Mouse (Mus musculus) neural tube, embryonic 12.5 days (tissue): Measurements from ENCODE around the gene Cdk2ap1. TPM values are rescaled to one million over a fixed set of nuclear protein-coding genes. Genes with fewer than 3 reads are reported as not detected.
"Not testable (repeated sequence)": the region's sequence is repeated elsewhere in the genome, so short reads cannot be mapped to it uniquely, and the experiment has no call there.

Experiments
- ATAC-seq: fragments of 200-750 bp; cut with Nextera tagmentation; 2 replicates; pipeline ENCODE4 v1.8.0; 2017; ENCODE audit warnings: low read depth, mild to moderate bottlenecking, moderate TSS enrichment, moderate library complexity; ENCODE audit not compliant: low FRiP score
- H3K27ac ChIP-seq: fragments of 300-500 bp; sonication (generic); 2 replicates; pipeline ENCODE4 v1.5.1; 2016
- H3K27me3 ChIP-seq: fragments of 300-500 bp; sonication (generic); replicated peaks from 2 replicates; pipeline ENCODE4 v1.6.1; 2016; ENCODE audit warnings: mild to moderate bottlenecking
- H3K36me3 ChIP-seq: fragments of 300-500 bp; sonication (generic); 2 replicates; pipeline ENCODE4 v1.6.1; 2016; ENCODE audit warnings: mild to moderate bottlenecking
- H3K4me1 ChIP-seq: fragments of 300-500 bp; sonication (generic); 2 replicates; pipeline ENCODE4 v1.6.1; 2016
- H3K4me2 ChIP-seq: fragments of 300-500 bp; sonication (generic); replicated peaks from 2 replicates; pipeline ENCODE4 v1.6.1; 2016; ENCODE audit warnings: mild to moderate bottlenecking
- H3K4me3 ChIP-seq: fragments of 300-500 bp; sonication (generic); 2 replicates; pipeline ENCODE4 v1.5.1; 2016
- H3K9ac ChIP-seq: fragments of 300-500 bp; sonication (generic); 2 replicates; pipeline ENCODE4 v1.6.1; 2016; ENCODE audit warnings: mild to moderate bottlenecking
- H3K9me3 ChIP-seq: fragments of 300-500 bp; sonication (generic); 2 replicates; pipeline ENCODE4 v1.6.1; 2016; ENCODE audit warnings: mild to moderate bottlenecking
- WGBS: fragments of 180-500 bp; shearing (Covaris S2); methylation state at CpG from one replicate; pipeline ENCODE4 v1.1.7; 2016; 5-methylcytosine and 5-hydroxymethylcytosine counted together
- polyA plus RNA-seq: library from polyadenylated mRNA; unstranded; fragments of >200 nt; fragmentation: Nextera tagmentation; extraction: Ambion mirVana; gene quantifications from 2 replicates; pipeline ENCODE4 v1.2.1, GENCODE M21; 2016

The Cdk2ap1 gene
- polyA plus RNA-seq, 1 experiment from 2014 or later, result 314 TPM

DNA sequence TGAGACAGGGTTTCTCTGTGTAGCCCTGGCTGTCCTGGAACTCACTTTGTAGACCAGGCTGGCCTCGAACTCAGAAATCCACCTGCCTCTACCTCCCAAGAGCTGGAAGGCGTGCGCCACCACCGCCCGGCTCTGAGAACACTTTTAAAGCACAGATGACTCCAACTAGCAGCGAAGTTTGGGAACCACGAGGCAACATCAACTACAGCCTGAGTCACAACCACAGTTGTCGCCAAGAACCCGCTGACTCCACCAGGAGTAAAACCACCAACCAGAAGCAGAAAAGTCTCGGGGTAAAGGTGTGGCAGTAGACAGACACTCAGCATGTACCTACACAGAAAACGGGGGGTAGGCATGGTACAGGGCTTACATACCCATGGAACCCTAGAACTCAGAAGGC is 52.8 kb downstream of the Cdk2ap1 start:
- 96% methylated on average over 11 of the region's 11 CpGs for WGBS
- H3K36me3 ChIP-seq, result peaks cover 83% of the 10 kb centered on the region

DNA sequence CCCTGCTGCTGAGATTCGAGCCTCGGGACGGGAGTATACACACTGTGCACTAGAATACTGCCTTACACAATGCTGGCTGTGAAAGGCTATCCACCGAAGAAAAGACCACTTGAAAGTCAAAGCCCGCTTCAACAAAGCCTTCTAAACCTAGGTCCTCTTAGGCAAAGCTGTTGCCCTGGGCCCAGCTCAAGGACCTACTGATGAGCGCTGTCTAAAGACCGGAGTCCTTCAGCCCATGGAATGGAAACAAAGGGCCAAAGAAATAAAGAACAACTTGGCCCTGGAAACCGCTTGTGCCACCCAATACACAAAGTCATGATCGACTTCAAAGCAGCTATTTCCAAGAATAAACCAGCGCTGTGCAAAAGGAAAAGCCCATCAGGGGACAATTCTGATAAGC is 53.7 kb downstream of the Cdk2ap1 start:
- no peak overlapping the region for H3K9ac ChIP-seq
- WGBS, result 87% methylated on average over 10 of the region's 10 CpGs
- ATAC-seq, result no peak
- no peaks in the 10 kb centered on the region for H3K27me3 ChIP-seq
- peaks cover 77% of the 10 kb centered on the region for H3K36me3 ChIP-seq
- no peak overlapping the region for H3K4me2 ChIP-seq
- no peak overlapping the region for H3K27ac ChIP-seq
- H3K4me1 ChIP-seq, result no peaks in the 10 kb centered on the region
- no peak overlapping the region for H3K4me3 ChIP-seq
- H3K9me3 ChIP-seq, result no peaks in the 10 kb centered on the region

More for the DNA sequence above, 52.8 kb downstream of the Cdk2ap1 start:
- H3K4me2 ChIP-seq, result no peak overlapping the region
- no peaks in the 10 kb centered on the region for H3K27me3 ChIP-seq
- H3K4me1 ChIP-seq, result no peaks in the 10 kb centered on the region
- no peak for ATAC-seq
- no peak overlapping the region for H3K27ac ChIP-seq
- H3K9me3 ChIP-seq, result no peaks in the 10 kb centered on the region
- no peak overlapping the region for H3K9ac ChIP-seq
- no peak overlapping the region for H3K4me3 ChIP-seq

- ATAC-seq, H3K9ac ChIP-seq, H3K9me3 ChIP-seq, H3K4me1 ChIP-seq, H3K4me2 ChIP-seq, H3K27ac ChIP-seq, H3K27me3 ChIP-seq, H3K4me3 ChIP-seq: not testable (repeated sequence)
- 96% methylated on average over 6 of the region's 6 CpGs for WGBS
- peaks cover 68% of the 10 kb centered on the region for H3K36me3 ChIP-seq
Measured at GRCm38 (mm10) chr5:124302853-124303252, 60.0 kb downstream of the Cdk2ap1 start.

GRCm38 (mm10) chr5:124300132-124300531 is 62.8 kb downstream of the Cdk2ap1 start:
- Histone ChIP-seq H3K27ac (no peak overlapping the region), H3K9me3 (no peaks in the 10 kb centered on the region), H3K4me2 (no peak overlapping the region), H3K9ac (no peak overlapping the region), H3K4me3 (no peak overlapping the region), H3K36me3 (peaks cover 68% of the 10 kb centered on the region), H3K27me3 (no peaks in the 10 kb centered on the region), H3K4me1 (no peaks in the 10 kb centered on the region)
- WGBS, result 80% methylated on average over 4 of the region's 4 CpGs
- no peak for ATAC-seq

GRCm38 (mm10) chr5:124299307-124299706 is 63.6 kb downstream of the Cdk2ap1 start:
- peaks cover 70% of the 10 kb centered on the region for H3K36me3 ChIP-seq

GRCm38 (mm10) chr5:124296475-124296874 is 66.4 kb downstream of the Cdk2ap1 start:
- 96% methylated on average over 4 of the region's 4 CpGs for whole genome bisulfite sequencing
- Histone ChIP-seq H3K9me3 (no peaks in the 10 kb centered on the region), H3K4me1 (no peaks in the 10 kb centered on the region), H3K4me3 (no peak overlapping the region), H3K27ac (no peak overlapping the region), H3K27me3 (no peaks in the 10 kb centered on the region), H3K9ac (no peak overlapping the region), H3K4me2 (no peak overlapping the region), H3K36me3 (peaks cover 79% of the 10 kb centered on the region)
- no peak for ATAC-seq

More at GRCm38 (mm10) chr5:124299307-124299706, 63.6 kb downstream of the Cdk2ap1 start:
- not testable (repeated sequence) for H3K9ac ChIP-seq, H3K4me1 ChIP-seq, H3K4me3 ChIP-seq, ATAC-seq, H3K9me3 ChIP-seq, H3K27ac ChIP-seq, H3K4me2 ChIP-seq, H3K27me3 ChIP-seq
- WGBS, result 71% methylated on average over 4 of the region's 4 CpGs

Other genes starting within 250 kb of the Cdk2ap1 start
- gene Arl6ip4, start 247.0 kb downstream of the Cdk2ap1 start, polyA plus RNA-seq, result 93.1 and 98.9 TPM in 2 replicates
- gene Pitpnm2, start 113.3 kb downstream of the Cdk2ap1 start, polyA plus RNA-seq, result 6.3 and 7.4 TPM in 2 replicates
- 17.9 and 18.8 TPM in 2 replicates for gene Mphosph9, start 35.1 kb downstream of the Cdk2ap1 start, polyA plus RNA-seq
- 21.2 and 22.9 TPM in 2 replicates for gene 2810006K23Rik, start 35.0 kb downstream of the Cdk2ap1 start, polyA plus RNA-seq
- gene Sbno1, start 62.9 kb upstream of the Cdk2ap1 start, polyA plus RNA-seq, result 108 and 119 TPM in 2 replicates
- 67.2 and 81.3 TPM in 2 replicates for gene Kmt5a, start 76.8 kb upstream of the Cdk2ap1 start, polyA plus RNA-seq
- 18.4 and 18.9 TPM in 2 replicates for gene Rilpl2, start 115.3 kb upstream of the Cdk2ap1 start, polyA plus RNA-seq
- gene Snrnp35, start 120.1 kb upstream of the Cdk2ap1 start, polyA plus RNA-seq, result 29.5 and 29.6 TPM in 2 replicates
- gene Rilpl1, start 168.3 kb upstream of the Cdk2ap1 start, polyA plus RNA-seq, result 18.1 and 19.8 TPM in 2 replicates
- 389 and 400 TPM in 2 replicates for gene Tmed2, start 177.6 kb upstream of the Cdk2ap1 start, polyA plus RNA-seq
- 21.9 and 22.0 TPM in 2 replicates for gene Ddx55, start 189.8 kb upstream of the Cdk2ap1 start, polyA plus RNA-seq
- gene Eif2b1, start 216.0 kb upstream of the Cdk2ap1 start, polyA plus RNA-seq, result 75.7 and 76.2 TPM in 2 replicates
- 62.0 and 71.2 TPM in 2 replicates for gene Gtf2h3, start 216.1 kb upstream of the Cdk2ap1 start, polyA plus RNA-seq